In genomic region chr17:27291673-27292072, GRCm38 (mm10) we compare ENCODE assay signal across 12 mouse cellular contexts.
DNase-seq lines count a peak whose midpoint lies in the region; ATAC-seq and TF ChIP-seq lines count a peak whose summit lies in the region.
"Had no signal": no experiment of that assay in that cellular context is flagged by ENCODE, and none has a peak within 500 bp of the region (broad histone marks: within the 10 kb centered on the region; RNA-seq: fewer than 3 reads in every experiment).

No protein-coding gene starts in this region.

- peaks cover 4% of the 10 kb centered on the region; the same call in 1 of the 2 replicates for H3K4me1 ChIP-seq in kidney, adult 2 months (ENCODE audit: control insufficient read depth, insufficient read depth, low read length)
- no peaks in the 10 kb centered on the region for H3K4me1 ChIP-seq in midbrain, embryonic 16.5 days (ENCODE audit: control insufficient read depth, insufficient read depth, low read length)
- H3K4me1 ChIP-seq: heart, embryonic 12.5 days; liver, embryonic 13.5 days had no signal

- no peak for TF ChIP-seq CTCF in kidney, adult 2 months (conservative IDR thresholded peaks at IDR 0.05; ENCODE audit: insufficient read depth, insufficient read length, low read depth, low read length)

- peak; percentile 93 for DNase-seq in heart, adult 11 months
- DNase-seq in heart, adult 9 months (ENCODE audit: low spot score in 2 of 2) = no peak
- DNase-seq in thymus, postnatal 4 days = peak; percentile 4
- DNase-seq in thymus, postnatal 10 days (ENCODE audit: low spot score in 2 of 2) = no peak
- peak; percentile 91 for DNase-seq in kidney, adult 2 months
- no peak for DNase-seq in frontal cortex, postnatal 25 days (ENCODE audit: low spot score in 2 of 2)
- DNase-seq in lung, postnatal 25 days (ENCODE audit: low spot score) = no peak
- DNase-seq: B cell, adult 2 months; liver, embryonic 13.5 days had no signal

- no peak overlapping the region for H3K4me3 ChIP-seq in kidney, adult 2 months (ENCODE audit: insufficient read depth, low read depth, low read length)
- no peak overlapping the region for H3K4me3 ChIP-seq in midbrain, embryonic 16.5 days (ENCODE audit: low read depth, low read length)
- H3K4me3 ChIP-seq: heart, embryonic 12.5 days; liver, embryonic 13.5 days had no signal

- no peaks in the 10 kb centered on the region for H3K27me3 ChIP-seq in kidney, adult 2 months (replicated peaks; ENCODE audit: control insufficient read depth, insufficient read depth, low read length)
- no peaks in the 10 kb centered on the region; the same call in 1 of the 2 replicates for H3K27me3 ChIP-seq in midbrain, embryonic 16.5 days (ENCODE audit: control insufficient read depth, insufficient read depth, low read depth, low read length)
- H3K27me3 ChIP-seq: heart, embryonic 12.5 days; liver, embryonic 13.5 days had no signal

- no peak overlapping the region for H3K27ac ChIP-seq in kidney, adult 2 months (ENCODE audit: insufficient read depth, low read depth, low read length)
- H3K27ac ChIP-seq in midbrain, embryonic 16.5 days (ENCODE audit: low read length) = no peak overlapping the region
- H3K27ac ChIP-seq: liver, embryonic 13.5 days; macrophage had no signal

- no peak for ATAC-seq in midbrain, embryonic 16.5 days

- no peak overlapping the region for H3K4me2 ChIP-seq in midbrain, embryonic 16.5 days (ENCODE audit: low read length)
- H3K4me2 ChIP-seq: heart, embryonic 12.5 days; liver, embryonic 13.5 days had no signal

- no peaks in the 10 kb centered on the region for H3K9me3 ChIP-seq in midbrain, embryonic 16.5 days (replicated peaks; ENCODE audit: control insufficient read depth, low read length, poor library complexity, severe bottlenecking)

- H3K36me3 ChIP-seq in kidney, adult 2 months (ENCODE audit: control insufficient read depth, insufficient read depth, low read length) = no peaks in the 10 kb centered on the region
- H3K36me3 ChIP-seq in midbrain, embryonic 16.5 days (ENCODE audit: control insufficient read depth, insufficient read depth, low read length) = no peaks in the 10 kb centered on the region
- H3K36me3 ChIP-seq: heart, embryonic 12.5 days; liver, embryonic 13.5 days had no signal

- no peak overlapping the region for H3K9ac ChIP-seq in midbrain, embryonic 16.5 days (ENCODE audit: low read depth, low read length)
- H3K9ac ChIP-seq: heart, embryonic 12.5 days; liver, embryonic 13.5 days had no signal

- no peak for TF ChIP-seq POLR2A in kidney, adult 2 months (IDR thresholded peaks at IDR 0.05; ENCODE audit: low read depth, low read length)

- WGBS in kidney, adult 2 months = 48% methylated on average over 10 of the region's 10 CpGs
- WGBS in midbrain, embryonic 16.5 days = 78% methylated on average over 10 of the region's 10 CpGs

Comparison
In these comparisons a context has a peak if more than half of its experiments do, and no peak if none do; other contexts are left out.
1. DNase-seq: peak in heart, adult 11 months (single experiment), thymus, postnatal 4 days (single experiment) and kidney, adult 2 months (single experiment); none in heart, adult 9 months (0 of 2), thymus, postnatal 10 days (0 of 2), frontal cortex, postnatal 25 days (0 of 2) and lung, postnatal 25 days (single experiment).